Mouse (Mus musculus) limb, embryonic 15.5 days (tissue): Measurements from ENCODE around the gene Kcns3. TPM values are rescaled to one million over a fixed set of nuclear protein-coding genes. Genes with fewer than 3 reads are reported as not detected.
"Not testable (repeated sequence)": the region's sequence is repeated elsewhere in the genome, so short reads cannot be mapped to it uniquely, and the experiment has no call there.

Source experiments
- ATAC-seq: fragments of 200-750 bp; cut with Nextera tagmentation; 2 replicates; pipeline ENCODE4 v1.8.0; 2017; ENCODE audit warnings: low read depth, moderate TSS enrichment; ENCODE audit not compliant: insufficient number of reproducible peaks, low FRiP score, low TSS enrichment
- H3K27ac ChIP-seq: fragments of 300-500 bp; sonication (generic); 2 replicates; pipeline ENCODE4 v1.5.1; 2015; ENCODE audit warnings: moderate library complexity, mild to moderate bottlenecking, inconsistent platforms
- H3K27me3 ChIP-seq: fragments of 300-500 bp; sonication (generic); 2 replicates; pipeline ENCODE4 v1.6.1; 2015; ENCODE audit warnings: inconsistent platforms
- H3K36me3 ChIP-seq: fragments of 300-500 bp; sonication (generic); 2 replicates; pipeline ENCODE4 v1.6.1; 2015; ENCODE audit warnings: inconsistent platforms
- H3K4me1 ChIP-seq: fragments of 300-500 bp; sonication (generic); 2 replicates; pipeline ENCODE4 v1.6.1; 2015; ENCODE audit warnings: inconsistent platforms
- H3K4me2 ChIP-seq: fragments of 300-500 bp; sonication (generic); 2 replicates; pipeline ENCODE4 v1.6.1; 2015; ENCODE audit warnings: mild to moderate bottlenecking, inconsistent platforms
- H3K4me3 ChIP-seq: fragments of 300-500 bp; sonication (generic); 2 replicates; pipeline ENCODE4 v1.5.1; 2015; ENCODE audit warnings: mild to moderate bottlenecking, inconsistent platforms
- H3K9ac ChIP-seq: fragments of 300-500 bp; sonication (generic); 2 replicates; pipeline ENCODE4 v1.6.1; 2015; ENCODE audit warnings: inconsistent platforms
- H3K9me3 ChIP-seq: fragments of 300-500 bp; sonication (generic); 2 replicates; pipeline ENCODE4 v1.6.1; 2016; ENCODE audit warnings: inconsistent platforms
- WGBS: fragments of 180-500 bp; shearing (Covaris S2); methylation state at CpG from one replicate; pipeline ENCODE4 v1.1.7; 2015; 5-methylcytosine and 5-hydroxymethylcytosine counted together
- polyA plus RNA-seq: library from polyadenylated mRNA; unstranded; fragments of >200 nt; fragmentation: Nextera tagmentation; extraction: Ambion mirVana; gene quantifications from 2 replicates; pipeline ENCODE4 v1.2.1, GENCODE M21; 2015

The Kcns3 gene
- polyA plus RNA-seq, 1 experiment from 2014 or later = 3.3 TPM

DNA sequence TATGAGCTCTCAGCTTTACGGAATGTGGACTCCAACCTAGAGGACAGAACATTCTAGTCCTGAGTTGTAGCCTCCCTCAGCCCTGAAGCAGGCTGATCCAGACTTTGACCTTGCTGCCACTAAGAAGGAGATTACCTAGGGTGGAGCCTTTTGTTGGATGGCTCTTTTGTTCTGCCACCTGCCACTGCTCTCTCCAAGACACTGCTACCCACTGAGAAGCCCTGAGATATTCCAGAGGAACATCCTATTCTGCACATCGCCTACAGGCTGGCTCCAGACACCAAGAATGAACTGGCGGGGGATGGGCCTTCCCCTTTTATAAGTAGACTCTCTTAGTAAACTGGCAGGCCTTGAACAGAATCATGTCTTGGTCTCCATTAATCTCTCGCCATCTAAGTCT, 98.2 kb downstream of the Kcns3 start:
- not testable (repeated sequence) for ATAC-seq, H3K36me3 ChIP-seq, H3K4me3 ChIP-seq, H3K4me2 ChIP-seq, H3K9me3 ChIP-seq, H3K27me3 ChIP-seq, H3K4me1 ChIP-seq, H3K27ac ChIP-seq, H3K9ac ChIP-seq
- WGBS = 81% methylated on average over 4 of the region's 4 CpGs

DNA sequence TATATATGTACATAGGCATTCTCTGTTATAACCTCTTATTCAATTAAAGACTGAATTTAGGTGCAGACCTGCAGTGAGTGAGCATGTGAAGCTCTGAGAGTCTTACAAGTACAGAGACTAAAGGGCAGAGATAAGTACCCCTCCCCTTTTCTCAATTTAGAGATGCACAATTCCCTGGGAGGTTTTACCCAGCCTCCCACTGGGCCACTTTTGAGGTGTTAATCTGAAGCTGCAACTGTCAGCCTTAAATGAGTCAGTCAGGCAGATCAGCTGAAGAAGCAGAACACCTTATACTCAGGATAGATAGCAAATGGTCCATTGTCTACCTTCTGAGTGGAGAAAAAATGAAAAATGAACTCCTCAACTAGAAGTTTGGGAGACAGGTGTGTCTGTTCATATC, 109.0 kb downstream of the Kcns3 start:
- Histone ChIP-seq H3K9ac (no peak overlapping the region), H3K27ac (no peak overlapping the region), H3K27me3 (no peaks in the 10 kb centered on the region), H3K36me3 (no peaks in the 10 kb centered on the region), H3K4me2 (no peak overlapping the region), H3K9me3 (no peaks in the 10 kb centered on the region), H3K4me1 (no peaks in the 10 kb centered on the region), H3K4me3 (no peak overlapping the region)
- ATAC-seq = no peak

Other genes starting within 250 kb of the Kcns3 start
- not detected in 2 replicates for gene Msgn1, start 57.9 kb upstream of the Kcns3 start, polyA plus RNA-seq
- 5.6 and 7.5 TPM in 2 replicates for gene Gen1, start 114.7 kb upstream of the Kcns3 start, polyA plus RNA-seq
- gene Smc6, start 114.8 kb upstream of the Kcns3 start, polyA plus RNA-seq = 137 and 145 TPM in 2 replicates